Mouse (Mus musculus) left cerebral cortex, adult 2 months (tissue): ENCODE measurements at regions not wholly inside any gene's neighbourhood (a gene's known extent, or its start where the extent isn't known, plus 50 kb on each side); places are given as distances from the start of the nearest gene placed in this dataset.

ENCODE experiments used
- DNase-seq, 2 experiments: peaks; one replicate each; pipeline ENCODE4 v3.0.0; 2021 to 2022; ENCODE audit warnings: low spot score in 2 of 2, mixed read lengths in 1 of 2; ENCODE audit errors: extremely low spot score in 1 of 2
- H3K27ac ChIP-seq: fragments of 200-600 bp; 2 replicates; pipeline ENCODE4 v1.8.1; 2022
- H3K4me3 ChIP-seq: fragments of 200-600 bp; 2 replicates; pipeline ENCODE4 v1.8.1; 2022
- CTCF ChIP-seq: fragments of 200-600 bp; IDR thresholded peaks from 2 replicates; pipeline ENCODE4 v1.8.1; 2022; ENCODE audit warnings: antibody characterized with exemption, mild to moderate bottlenecking, moderate library complexity
- intact Hi-C: fragments of 180-260 bp; cut with DNase I; formaldehyde crosslinking; loops from one replicate; pipeline ENCODE4 v1.15.1; 2025

DNA sequence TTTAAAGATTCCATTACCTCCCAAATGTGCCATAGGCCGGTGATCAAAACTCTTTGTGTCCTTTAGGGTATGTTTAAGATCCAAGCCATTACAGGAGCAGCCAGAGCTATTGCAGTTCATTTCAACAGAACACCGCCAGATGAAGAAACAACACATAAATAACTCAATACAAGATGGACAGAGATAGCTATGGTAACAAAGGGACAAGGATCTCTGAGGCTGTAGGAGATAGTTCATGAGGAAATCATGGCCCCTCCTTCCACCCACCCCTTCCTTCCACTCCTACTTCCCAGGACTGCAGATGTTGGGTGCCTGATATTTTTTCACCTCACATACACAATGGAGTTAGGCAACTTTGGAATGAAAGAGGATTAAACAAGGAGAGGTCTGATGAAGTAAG is 92.1 kb upstream of the Ofcc1 start:
- H3K4me3 ChIP-seq = no peak overlapping the region
- no peak for TF ChIP-seq CTCF
- intact Hi-C loops = no loop called here
- DNase-seq = no peak
- no peak overlapping the region for H3K27ac ChIP-seq

DNA sequence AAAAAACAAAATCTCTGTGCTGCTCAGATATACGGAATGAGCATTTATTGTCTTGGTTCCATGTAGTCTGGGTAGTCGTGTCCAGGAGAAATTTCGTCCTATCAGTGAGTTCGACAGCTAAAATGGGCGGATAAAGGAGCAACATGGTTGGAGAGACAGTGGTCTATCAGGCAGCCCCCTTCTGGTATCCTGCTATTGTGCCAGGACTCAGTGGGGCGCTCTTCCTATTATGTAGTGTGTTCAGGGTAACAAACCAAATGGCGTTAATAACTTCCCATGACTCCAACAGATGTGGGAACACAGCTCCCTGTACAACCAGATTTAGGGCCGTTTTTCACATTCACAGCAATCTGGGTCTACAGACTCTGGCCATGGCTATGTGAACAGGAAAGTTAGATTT is 68.6 kb upstream of the Ofcc1 start:
- no peak for TF ChIP-seq CTCF
- intact Hi-C loops = no loop called here
- no peak overlapping the region for H3K27ac ChIP-seq
- DNase-seq = no peak
- no peak overlapping the region for H3K4me3 ChIP-seq

DNA sequence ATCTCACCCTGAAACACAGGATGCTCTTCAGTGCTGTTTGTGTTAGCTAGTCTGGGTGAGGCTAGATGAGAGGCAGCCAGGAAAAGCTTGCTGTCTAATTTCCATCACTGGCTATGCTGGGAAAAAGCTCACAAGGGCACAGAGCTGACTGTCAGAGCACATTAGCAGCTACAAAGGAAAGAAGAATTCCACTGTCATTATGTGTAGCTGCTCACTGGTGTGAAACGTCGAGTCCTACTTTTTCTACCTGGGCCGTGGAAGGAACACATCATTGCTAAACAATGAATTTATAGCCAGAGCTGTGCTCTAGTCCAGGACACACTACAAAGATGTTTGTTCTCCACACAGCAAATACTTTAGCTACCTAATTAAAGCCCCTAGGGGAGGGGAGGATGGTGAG is 61.8 kb upstream of the Ofcc1 start:
- no peak for TF ChIP-seq CTCF
- H3K27ac ChIP-seq = no peak overlapping the region
- intact Hi-C loops = no loop called here

DNA sequence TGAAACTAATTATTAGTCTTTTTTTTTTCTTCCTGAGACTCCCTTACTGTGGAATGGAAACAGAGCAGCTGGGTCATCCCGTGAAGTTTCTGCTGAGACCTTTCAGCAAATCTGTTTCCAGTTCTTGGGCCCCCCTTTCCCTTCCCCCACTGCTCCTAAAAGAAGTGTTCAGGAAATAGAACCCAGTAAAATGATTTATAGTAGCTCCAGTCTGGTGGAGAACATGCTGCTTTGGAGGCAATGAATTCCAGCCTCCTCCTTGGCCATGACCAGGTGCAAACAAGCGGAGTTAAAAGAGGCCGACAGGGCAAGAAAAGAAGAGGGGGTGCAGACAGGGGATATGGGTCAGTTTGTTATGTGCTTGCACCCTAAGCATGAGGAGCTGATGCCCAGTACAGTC is 56.6 kb upstream of the Ofcc1 start:
- Histone ChIP-seq H3K4me3 (no peak overlapping the region), H3K27ac (no peak overlapping the region)
- intact Hi-C loops = no loop called here
- DNase-seq = no peak
- no peak for TF ChIP-seq CTCF

More for the DNA sequence above, 61.8 kb upstream of the Ofcc1 start:
- no peak for DNase-seq
- no peak overlapping the region for H3K4me3 ChIP-seq

- DNase-seq = no peak
- no peak overlapping the region for H3K4me3 ChIP-seq
- no peak overlapping the region for H3K27ac ChIP-seq
- intact Hi-C loops = no loop called here
- no peak for TF ChIP-seq CTCF
These were observed 51.8 kb upstream of the Ofcc1 start for GRCm38 (mm10) chr13:40413074-40413473.
